Mouse (Mus musculus) cerebellum, adult 2 months (tissue): ENCODE data around the gene Usp54.

Source experiments
- CTCF ChIP-seq: fragments of 200-500 bp; IDR thresholded peaks from 2 replicates; pipeline ENCODE4 v1.5.1; 2011; ENCODE audit warnings: low read depth, mild to moderate bottlenecking, control low read depth, low read length, moderate library complexity, borderline replicate concordance; ENCODE audit not compliant: insufficient read depth
- POLR2A ChIP-seq: fragments of 200-500 bp; IDR thresholded peaks from 2 replicates; pipeline ENCODE4 v1.6.1; 2011; ENCODE audit warnings: low read length, control low read depth, borderline replicate concordance; ENCODE audit not compliant: insufficient read depth

DNA sequence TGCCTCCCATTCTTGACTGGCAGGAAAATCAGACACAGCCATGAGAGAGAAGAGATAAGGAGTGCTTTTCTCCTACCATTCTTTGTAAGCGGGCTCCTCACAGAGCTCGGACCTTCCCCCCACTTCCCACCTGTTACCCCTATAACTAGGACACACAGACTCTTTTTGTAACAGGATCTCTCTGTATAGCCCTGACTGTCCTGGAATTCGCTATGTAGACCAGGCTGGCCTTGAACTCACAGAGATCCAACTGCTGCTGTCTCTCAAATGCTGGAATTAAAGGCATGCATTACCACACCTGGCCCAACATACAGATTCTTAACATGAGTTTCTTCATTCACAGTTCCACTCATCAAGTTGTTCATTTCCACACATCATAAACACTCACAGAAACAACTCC lies 21.9 kb upstream of the Usp54 start:
- TF ChIP-seq CTCF (no peak), POLR2A (no peak)
